Mouse (Mus musculus) c-Kit-positive CD71-negative TER-119-negative erythroid progenitor cells, embryonic 14.5 days (primary cell): ENCODE measurements at regions not wholly inside any gene's neighbourhood (a gene's known extent, or its start where the extent isn't known, plus 50 kb on each side); places are given as distances from the start of the nearest gene placed in this dataset.
"Not testable (repeated sequence)": the region's sequence is repeated elsewhere in the genome, so short reads cannot be mapped to it uniquely, and the experiment has no call there.

Source experiments
- DNase-seq: peaks from one replicate; pipeline ENCODE4 v3.0.0-alpha.2; 2013; ENCODE audit warnings: low read depth

DNA sequence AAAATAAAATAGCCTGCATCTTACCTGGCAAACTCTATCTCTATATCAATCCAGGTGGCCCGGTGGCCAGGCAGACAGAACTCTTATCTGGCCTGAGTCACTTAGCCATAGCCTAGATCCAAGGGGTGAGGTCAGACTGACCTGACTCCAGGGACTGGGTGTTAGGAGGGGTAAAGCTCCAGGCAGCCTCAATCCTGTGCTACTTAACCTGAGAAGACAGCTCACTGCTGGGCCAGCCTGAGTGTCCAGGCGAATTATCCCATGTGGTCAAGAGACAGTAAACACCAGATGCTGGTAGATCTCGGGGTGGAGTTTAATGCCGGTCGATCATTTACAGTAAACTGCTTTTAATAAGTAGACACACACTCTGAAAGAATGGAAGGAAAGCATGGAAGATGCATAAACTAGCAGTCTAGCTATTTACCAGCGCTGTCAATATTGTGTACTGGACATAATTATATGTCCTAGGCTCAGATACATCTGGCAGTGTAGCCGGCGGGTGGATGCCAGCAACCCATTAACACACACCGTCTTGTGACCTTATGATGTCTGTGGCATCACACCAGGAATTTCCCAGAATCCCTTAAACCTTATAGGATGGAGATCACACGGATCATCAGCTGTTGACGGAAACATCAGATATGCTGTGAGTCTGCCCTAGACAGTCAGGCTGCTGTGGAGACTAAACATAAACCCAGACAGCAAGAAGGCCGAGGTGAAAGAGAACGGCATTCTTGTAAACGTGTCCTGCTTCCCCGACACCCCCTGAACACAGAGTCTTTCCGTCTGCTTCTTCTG is 153.9 kb upstream of the Ubl3 start:
- DNase-seq: no peak

DNA sequence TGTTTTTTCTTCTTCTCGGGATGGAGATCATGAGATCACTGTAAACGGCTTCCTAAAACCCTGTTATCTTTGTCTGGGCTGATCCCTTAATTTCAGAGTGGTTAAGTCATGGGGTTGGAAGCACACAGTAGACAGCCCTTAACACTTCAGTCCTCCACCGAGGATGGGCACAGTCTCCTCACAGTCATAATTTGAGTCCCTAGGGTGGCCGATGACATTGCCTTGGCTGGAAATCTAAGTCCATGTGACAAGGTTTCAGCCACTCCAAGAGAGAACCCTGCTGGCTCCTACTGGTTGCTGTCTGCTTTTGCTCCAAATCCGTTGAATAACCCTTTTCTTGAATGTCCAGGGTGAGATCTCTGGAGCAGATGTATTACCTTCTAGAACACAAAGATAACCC is 152.2 kb upstream of the Ubl3 start:
- no peak for DNase-seq

- no peak for DNase-seq
Measured at GRCm38 (mm10) chr5:148701859-148702258, 149.3 kb upstream of the Ubl3 start.

DNA sequence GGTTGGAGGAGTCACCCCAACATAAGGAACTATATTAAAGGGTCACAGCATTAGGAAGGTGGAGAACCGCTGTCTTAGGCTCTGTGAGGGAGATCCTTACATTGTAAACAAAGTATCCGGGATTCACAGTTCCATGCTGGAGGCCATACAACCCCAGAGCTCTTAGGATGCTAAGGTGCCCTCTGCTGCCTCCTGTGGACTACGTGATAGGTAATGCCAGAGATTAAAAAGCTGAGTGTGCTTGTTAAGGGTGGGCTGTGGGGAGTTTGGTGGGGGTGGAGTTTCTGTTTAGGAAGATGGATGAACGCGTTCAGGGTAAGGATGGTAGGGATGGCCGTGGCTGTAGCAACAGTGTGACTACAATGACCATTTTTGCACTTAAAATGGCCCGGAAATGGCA is 148.4 kb upstream of the Ubl3 start:
- DNase-seq: no peak

DNA sequence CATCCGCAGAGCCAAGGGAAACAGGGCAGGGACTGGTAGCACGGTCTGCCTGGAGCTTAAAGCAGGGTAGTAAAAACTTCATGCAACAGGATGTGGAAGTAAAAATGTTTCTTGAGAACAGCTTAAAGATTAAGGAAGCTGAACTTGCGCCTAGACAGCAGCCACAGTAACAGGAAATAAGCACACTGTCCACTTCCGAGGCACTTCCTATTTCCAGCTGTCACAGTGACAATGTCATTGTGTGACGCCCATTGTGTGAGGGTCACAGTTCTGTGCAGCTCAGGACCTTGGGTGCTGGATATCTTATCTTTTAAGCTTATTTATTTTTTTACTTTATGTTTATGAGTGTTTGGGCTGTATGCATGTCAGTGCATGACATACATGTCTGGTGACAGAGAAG is 147.7 kb upstream of the Ubl3 start:
- DNase-seq: no peak

- no peak for DNase-seq
Measured at GRCm38 (mm10) chr5:148697631-148698368, 145.2 kb upstream of the Ubl3 start.

DNA sequence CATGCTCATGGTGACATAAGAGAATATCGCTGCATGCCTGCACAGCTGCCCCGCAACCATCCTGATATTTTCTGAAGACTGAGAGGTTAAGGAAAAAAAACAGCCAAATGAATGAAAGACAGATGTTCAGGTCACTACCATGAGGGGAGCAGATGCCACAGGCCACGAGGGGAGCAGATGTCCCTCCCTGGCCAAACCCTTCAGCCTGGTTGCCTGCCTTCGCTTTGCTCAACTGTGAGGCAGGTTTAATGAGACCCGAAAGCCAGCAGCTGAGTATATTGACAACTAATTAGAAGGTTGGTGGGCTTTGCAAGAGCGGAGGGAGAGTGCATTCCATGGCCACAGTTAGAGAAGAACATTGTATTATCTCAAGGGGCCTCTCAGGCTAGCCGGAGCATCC is 141.8 kb upstream of the Ubl3 start:
- no peak for DNase-seq

DNA sequence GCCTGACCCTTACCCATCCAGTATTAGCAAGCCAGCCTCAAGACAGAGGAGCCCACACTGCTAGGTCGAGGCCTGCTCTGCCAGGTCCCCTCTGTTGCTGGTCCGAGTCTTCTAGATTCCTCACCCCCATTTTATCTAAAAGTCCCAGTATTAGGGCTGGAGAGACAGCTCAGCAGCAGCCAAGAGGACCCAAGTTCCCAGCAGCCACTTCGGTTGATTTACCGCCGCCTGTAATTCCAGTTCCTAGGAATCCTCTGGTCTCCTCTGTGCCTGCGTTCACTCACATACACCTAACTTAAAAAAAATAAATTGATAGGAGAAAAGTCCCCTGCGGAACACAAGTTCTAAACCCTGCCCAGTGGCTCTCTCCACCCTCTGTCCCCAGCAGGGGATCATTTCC is 138.9 kb upstream of the Ubl3 start:
- DNase-seq: no peak

DNA sequence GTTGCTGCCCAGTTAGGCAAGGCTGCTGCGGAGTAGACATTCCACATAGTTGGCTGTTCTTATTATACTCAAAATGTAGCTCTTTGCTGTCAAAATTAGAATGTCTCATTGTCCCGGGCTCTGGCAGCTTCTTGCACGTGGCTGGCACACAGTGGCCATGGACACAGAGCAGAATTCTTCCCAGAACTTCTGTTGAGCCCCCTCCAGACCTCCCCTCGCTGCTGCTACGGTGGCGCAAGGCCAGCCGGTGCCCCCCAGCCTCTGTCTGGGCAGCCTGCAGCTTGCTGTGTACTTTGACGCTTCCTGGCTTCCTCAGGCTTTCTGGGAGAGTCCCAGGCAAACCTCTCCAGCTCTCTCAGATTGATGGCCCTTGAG is 138.2 kb upstream of the Ubl3 start:
- DNase-seq: no peak

DNA sequence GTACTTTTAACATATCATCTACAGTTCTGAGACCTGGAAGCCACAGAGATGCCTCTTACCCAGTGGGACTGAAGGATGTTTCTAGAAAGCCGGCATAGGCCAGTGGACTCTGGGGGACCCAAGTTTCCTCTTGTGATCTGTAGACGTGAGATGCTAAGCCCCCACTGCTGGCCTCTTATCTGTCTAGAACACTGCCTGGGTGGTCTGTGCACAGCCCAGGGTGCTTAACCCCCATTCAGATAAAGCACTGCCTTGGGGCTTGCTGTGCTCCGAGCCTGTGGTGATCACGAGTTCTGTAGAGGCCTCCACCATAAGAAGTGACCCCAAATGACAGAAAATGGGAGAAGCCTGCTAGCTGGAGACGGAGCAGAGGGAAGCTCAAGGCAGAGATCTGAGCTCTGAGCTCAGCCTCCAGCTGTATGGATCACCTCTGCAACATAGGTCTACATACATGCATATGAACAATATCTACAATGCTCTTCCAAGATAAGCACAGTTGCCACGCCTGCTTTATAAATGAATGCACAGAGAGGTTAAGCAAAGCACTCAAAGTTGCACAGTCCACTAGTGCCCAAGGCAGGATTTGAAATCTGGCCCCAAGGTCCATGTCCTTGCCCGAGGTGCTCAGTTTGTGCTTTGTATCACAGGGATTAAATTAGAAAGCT is 137.7 kb upstream of the Ubl3 start:
- DNase-seq: no peak

DNA sequence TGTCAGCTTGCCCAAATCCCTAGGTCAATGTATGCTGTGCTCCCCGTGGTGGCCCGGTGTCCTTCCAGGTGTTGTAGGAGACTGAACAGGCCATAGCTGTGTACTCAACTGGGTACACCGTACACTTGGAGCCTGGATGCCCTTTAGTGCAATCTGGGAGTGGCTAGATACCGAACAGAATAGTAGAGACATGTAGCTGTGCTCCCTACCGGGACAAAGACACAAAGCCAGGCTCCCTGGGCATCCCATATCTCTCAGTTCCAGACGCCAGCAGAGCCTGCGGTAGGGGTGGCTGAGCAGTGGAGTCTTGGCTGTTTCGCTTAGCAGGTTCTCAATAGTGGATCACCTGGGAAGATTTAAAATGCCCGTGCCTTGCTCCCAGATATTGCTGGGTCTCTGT is 136.7 kb upstream of the Ubl3 start:
- DNase-seq: no peak

DNA sequence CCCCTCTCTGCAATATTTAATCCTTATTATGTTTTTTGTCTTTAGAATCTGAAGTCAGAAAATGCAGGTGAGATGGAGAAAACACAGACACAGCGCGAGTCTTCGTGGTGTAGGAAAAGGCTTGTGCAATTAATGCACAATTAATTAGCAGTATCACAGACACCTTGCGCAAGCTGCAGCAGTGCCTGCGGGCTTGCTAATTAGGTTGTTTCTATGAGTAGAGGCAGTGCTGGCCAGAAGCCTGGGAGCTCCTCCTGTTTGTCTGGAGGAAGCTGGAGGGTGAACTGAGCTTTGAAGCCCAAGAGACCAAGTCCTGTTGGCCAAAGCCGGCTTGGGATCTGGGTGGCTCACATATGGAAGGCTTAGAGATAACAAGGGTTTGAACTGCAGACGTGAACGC is 135.9 kb upstream of the Ubl3 start:
- no peak for DNase-seq

DNA sequence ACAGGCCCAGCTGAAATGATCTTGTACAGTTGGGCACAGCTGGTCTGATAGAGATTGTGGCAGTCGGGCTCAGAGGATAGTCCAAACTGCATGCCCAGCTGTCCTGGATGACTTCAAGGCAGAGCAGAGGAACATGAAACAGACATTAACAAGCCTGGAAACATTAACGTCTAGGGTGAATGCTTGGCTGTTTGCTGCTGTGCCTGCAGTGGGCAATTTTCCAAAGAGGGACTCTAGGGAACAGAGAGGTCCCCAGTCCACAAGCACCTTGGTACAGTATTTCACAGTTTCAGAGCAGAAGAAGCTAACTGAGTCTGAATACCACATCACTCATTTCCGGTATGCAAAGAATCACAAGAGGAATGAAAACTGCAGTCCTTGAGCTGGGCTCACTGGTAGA is 135.2 kb upstream of the Ubl3 start:
- DNase-seq: no peak

DNA sequence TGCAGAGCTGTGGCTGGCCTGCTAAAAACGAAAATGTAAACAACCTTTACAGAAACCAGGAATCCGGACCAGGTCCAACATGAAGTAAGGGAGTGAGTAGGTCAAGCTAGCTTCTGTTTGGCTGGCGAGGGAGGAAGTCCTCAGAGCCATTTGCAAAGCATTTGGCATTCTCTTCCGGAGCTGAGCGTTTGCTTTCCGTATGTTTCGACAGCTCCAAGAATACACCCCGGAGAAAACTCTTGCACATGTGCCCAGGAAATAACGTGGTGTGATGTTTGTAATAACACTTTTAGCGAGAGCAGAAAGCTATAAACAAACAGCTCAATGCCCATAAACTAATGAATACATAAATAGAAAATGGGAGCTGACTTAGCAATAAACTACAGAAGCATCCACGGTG is 131.6 kb upstream of the Ubl3 start:
- no peak for DNase-seq

DNA sequence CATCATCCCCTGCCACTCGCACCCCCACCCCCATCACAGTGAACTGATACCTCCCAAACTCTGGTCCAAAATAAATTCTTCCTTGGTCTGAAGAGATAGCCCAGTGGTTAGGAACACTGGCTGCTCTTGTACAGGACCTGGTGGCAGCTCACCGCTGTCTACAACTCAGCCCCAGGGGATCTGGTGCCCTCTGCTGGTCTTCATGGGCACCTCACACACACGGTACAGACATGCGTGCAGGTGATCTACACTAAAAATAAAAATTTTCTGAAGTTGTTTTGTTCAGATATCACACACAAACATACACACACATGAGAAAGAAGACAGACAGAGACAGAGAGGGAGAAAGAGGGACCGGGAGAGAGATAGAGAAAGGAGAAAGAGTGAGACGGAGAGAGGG is 130.0 kb upstream of the Ubl3 start:
- no peak for DNase-seq

GRCm38 (mm10) chr5:148680341-148680740 is 127.8 kb upstream of the Ubl3 start:
- DNase-seq: no peak

- DNase-seq: no peak
Measured at GRCm38 (mm10) chr5:148679586-148679985, 127.0 kb upstream of the Ubl3 start.

DNA sequence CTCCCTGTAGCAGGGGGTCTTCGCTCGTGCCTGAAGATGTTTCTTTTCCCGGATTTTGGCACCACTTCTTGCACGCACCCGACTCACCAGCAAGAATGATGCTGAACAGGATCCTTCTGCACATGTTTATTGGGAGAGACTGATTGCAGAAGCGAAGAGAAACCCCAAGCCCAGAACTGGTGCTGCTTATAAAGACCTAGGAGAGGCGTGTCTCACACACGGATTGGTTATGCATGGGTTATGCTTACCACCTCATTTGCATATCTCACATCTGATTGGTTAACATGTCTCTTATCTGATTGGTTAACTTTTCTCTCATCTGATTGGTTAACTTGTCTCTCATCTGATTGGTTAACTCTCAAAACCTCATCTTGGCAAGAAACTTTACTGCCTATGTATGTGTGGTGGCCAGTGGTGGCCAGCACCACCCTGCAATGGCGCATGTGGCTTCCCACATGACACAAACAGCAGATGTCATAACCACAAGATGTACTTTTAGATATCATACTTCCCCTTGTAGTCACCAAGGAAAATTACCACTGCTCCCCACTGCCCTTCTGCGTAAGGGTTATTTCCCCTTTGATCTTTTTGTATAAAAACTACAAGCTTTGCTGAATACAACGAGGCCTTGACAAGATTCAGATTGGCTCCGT is 125.8 kb upstream of the Ubl3 start:
- DNase-seq: not testable (repeated sequence)

GRCm38 (mm10) chr5:148674281-148674680 is 121.7 kb upstream of the Ubl3 start:
- no peak for DNase-seq

- no peak for DNase-seq
Measured at GRCm38 (mm10) chr5:148662281-148662741, 109.7 kb upstream of the Ubl3 start.

DNA sequence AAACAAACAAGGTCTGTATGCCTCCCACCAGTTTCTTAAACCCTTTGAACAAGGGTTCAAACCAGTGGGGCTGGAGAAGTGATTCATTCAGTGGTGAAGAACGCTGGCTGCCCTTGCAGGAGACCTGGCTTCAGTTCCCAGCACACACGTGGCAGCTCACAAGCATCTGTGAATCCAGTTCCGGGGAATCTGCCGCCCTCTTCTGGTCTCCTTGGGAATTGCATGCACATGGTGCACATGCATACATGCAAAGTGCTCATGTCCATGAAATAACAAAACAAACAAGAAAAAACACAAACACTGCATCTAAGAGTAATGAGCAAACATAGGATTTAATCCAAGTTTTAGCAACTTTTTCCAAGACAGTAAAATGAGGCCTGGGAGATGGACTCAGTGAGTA is 108.5 kb upstream of the Ubl3 start:
- DNase-seq: no peak

DNA sequence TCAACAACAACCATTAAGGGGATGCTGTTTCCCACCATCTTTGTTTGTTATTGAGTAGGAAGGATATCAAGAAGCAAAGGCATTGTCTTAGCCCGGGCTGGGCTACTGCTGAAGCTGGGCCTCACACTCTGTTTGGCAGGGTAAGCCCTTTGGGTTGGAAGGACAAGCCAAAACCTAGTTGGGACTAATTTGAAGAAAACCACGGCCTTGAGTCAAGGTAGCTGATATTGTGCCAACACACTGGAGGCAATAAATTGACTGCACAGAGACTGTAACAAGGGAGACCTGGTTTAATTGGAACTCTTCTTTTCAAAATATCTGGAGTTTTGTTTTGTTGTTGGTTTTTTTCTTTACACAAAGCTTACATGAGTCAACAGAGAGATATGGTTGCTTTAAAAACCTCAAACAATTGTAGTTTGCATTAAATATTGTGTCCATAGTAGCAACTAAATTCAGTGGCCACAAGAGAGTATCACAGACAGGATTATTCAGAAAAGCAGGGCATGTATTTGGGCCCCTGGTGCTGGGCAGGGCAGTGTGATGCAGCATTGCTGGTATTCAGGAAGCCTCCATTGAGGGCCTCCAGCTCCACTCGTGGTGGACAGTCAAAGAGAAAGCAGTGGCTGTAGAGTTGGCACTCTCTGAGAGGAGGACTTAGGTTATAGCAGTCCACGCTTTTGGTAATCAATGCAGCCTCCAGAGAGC is 105.5 kb upstream of the Ubl3 start:
- no peak for DNase-seq
